Mouse (Mus musculus) embryonic fibroblast, embryonic 13.5 days (primary cell): Measurements from ENCODE around the gene Clstn3.
"Not testable (repeated sequence)": the region's sequence is repeated elsewhere in the genome, so short reads cannot be mapped to it uniquely, and the experiment has no call there.

Source experiments
- CTCF ChIP-seq: IDR thresholded peaks from 2 replicates; pipeline ENCODE4 v1.5.1; 2011; ENCODE audit warnings: mild to moderate bottlenecking, control low read depth, low read length, moderate library complexity, borderline replicate concordance; ENCODE audit not compliant: insufficient read depth
- POLR2A ChIP-seq: IDR thresholded peaks from 2 replicates; pipeline ENCODE4 v1.6.1; 2011; ENCODE audit warnings: low read depth, mild to moderate bottlenecking, control low read depth, low read length, moderate library complexity

GRCm38 (mm10) chr6:124475335-124476075 is 10.9 kb upstream of the Clstn3 start:
- not testable (repeated sequence) for TF ChIP-seq CTCF, POLR2A
